Mouse (Mus musculus): ENCODE measurements at regions not wholly inside any gene's neighbourhood (a gene's known extent, or its start where the extent isn't known, plus 50 kb on each side); places are given as distances from the start of the nearest gene placed in this dataset.

DNA sequence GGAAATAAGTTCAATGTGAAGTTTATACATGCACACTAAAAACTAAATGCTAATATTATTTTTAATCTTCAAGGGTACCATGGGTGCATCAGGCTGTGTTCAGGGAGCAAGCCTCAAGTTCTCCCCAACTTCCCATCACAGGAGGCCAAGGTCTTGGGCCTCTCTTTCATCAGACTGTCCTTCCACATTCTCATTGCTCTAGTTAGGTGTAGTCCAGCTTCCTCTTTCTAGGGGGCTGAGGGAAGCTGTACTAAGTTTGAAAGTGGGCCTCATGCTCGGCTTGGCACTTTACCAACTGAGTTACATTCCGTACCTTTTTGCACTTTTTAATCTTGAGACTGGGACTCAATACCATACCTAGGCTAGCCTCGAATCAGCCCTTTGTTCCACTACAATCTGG lies 173.3 kb downstream of the Dhx15 start:
- Histone ChIP-seq H3K4me1 (ENCODE audit: control insufficient read depth, insufficient read depth, low read length) (no peaks in the 10 kb centered on the region), H3K27me3 (ENCODE audit: control insufficient read depth, insufficient read depth, low read length) (no peaks in the 10 kb centered on the region), H3K4me3 (ENCODE audit: control insufficient read depth, low read depth, low read length) (no peak overlapping the region), H3K27ac (ENCODE audit: control insufficient read depth, insufficient read depth, low read depth, low read length) (no peak overlapping the region), H3K36me3 (ENCODE audit: control insufficient read depth, insufficient read depth, low read length) (no peaks in the 10 kb centered on the region)
- TF ChIP-seq CTCF (IDR thresholded peaks at IDR 0.05; ENCODE audit: control insufficient read depth, insufficient read depth, insufficient replicate concordance, low read depth, low read length), result no peak
- TF ChIP-seq POLR2A (IDR thresholded peaks at IDR 0.05; ENCODE audit: control insufficient read depth, low read depth, low read length), result no peak

- Histone ChIP-seq H3K27me3 (ENCODE audit: control insufficient read depth, insufficient read depth, low read length) (no peaks in the 10 kb centered on the region), H3K4me3 (ENCODE audit: control insufficient read depth, low read depth, low read length) (no peak overlapping the region), H3K4me1 (ENCODE audit: control insufficient read depth, insufficient read depth, low read length) (no peaks in the 10 kb centered on the region), H3K36me3 (ENCODE audit: control insufficient read depth, insufficient read depth, low read length) (no peaks in the 10 kb centered on the region), H3K27ac (ENCODE audit: control insufficient read depth, insufficient read depth, low read depth, low read length) (no peak overlapping the region)
- no peak for TF ChIP-seq POLR2A (IDR thresholded peaks at IDR 0.05; ENCODE audit: control insufficient read depth, low read depth, low read length)
- TF ChIP-seq CTCF (IDR thresholded peaks at IDR 0.05; ENCODE audit: control insufficient read depth, insufficient read depth, insufficient replicate concordance, low read depth, low read length), result no peak
Measured at GRCm38 (mm10) chr5:52015786-52016185, 174.5 kb downstream of the Dhx15 start.

DNA sequence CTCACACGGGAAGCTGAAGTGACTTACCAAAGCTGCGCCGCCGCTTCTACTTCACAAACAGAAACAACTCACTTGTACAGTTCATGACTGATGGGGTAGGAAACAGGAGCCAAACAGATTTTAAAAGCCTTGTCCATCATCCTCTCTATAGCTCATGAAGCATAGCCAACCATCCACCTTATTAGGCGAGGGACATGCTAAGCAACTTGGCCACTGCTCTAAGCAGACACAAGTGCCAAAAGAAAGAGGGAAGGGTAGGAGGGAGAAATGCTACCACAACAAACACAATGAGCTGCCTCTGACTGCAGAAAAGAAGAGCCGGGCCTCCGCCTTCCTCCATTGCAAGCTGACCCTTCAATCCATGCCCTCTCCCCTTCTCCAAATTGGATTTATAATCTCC lies 179.9 kb downstream of the Dhx15 start:
- H3K36me3 ChIP-seq (ENCODE audit: control insufficient read depth, insufficient read depth, low read length), result no peaks in the 10 kb centered on the region
- H3K4me3 ChIP-seq (ENCODE audit: control insufficient read depth, low read depth, low read length), result no peak overlapping the region
- H3K27me3 ChIP-seq (ENCODE audit: control insufficient read depth, insufficient read depth, low read length), result no peaks in the 10 kb centered on the region
- no peaks in the 10 kb centered on the region for H3K4me1 ChIP-seq (ENCODE audit: control insufficient read depth, insufficient read depth, low read length)
- no peak overlapping the region for H3K27ac ChIP-seq (ENCODE audit: control insufficient read depth, insufficient read depth, low read depth, low read length)
- no peak for TF ChIP-seq POLR2A (IDR thresholded peaks at IDR 0.05; ENCODE audit: control insufficient read depth, low read depth, low read length)
- TF ChIP-seq CTCF (IDR thresholded peaks at IDR 0.05; ENCODE audit: control insufficient read depth, insufficient read depth, insufficient replicate concordance, low read depth, low read length), result no peak

- no peaks in the 10 kb centered on the region for H3K27me3 ChIP-seq (ENCODE audit: control insufficient read depth, insufficient read depth, low read length)
- no peak overlapping the region for H3K4me3 ChIP-seq (ENCODE audit: control insufficient read depth, low read depth, low read length)
- H3K4me1 ChIP-seq (ENCODE audit: control insufficient read depth, insufficient read depth, low read length), result no peaks in the 10 kb centered on the region
- no peak for TF ChIP-seq CTCF (IDR thresholded peaks at IDR 0.05; ENCODE audit: control insufficient read depth, insufficient read depth, insufficient replicate concordance, low read depth, low read length)
- no peak for TF ChIP-seq POLR2A (IDR thresholded peaks at IDR 0.05; ENCODE audit: control insufficient read depth, low read depth, low read length)
- H3K27ac ChIP-seq (ENCODE audit: control insufficient read depth, insufficient read depth, low read depth, low read length), result no peak overlapping the region
- no peaks in the 10 kb centered on the region for H3K36me3 ChIP-seq (ENCODE audit: control insufficient read depth, insufficient read depth, low read length)
Measured at GRCm38 (mm10) chr5:52008942-52009341, 181.4 kb downstream of the Dhx15 start.

DNA sequence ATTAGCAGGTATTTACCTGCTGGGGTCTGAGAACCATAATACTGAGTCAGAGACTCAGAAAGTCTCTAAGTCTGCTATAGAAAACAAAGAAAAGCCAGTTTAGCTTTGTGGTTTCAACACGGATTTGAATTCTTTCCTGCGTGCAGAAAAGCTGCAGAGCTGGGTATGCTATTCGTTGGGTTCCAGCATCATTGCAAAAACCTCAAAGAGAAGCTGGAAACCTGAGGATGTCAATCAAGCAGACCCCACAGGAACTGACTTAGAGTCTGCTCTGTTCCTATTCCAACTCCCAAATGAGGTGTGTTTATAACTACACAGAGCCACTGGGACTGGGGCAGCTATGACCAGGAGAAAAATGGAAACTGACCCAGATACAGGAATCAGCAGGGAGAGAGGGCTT lies 183.5 kb downstream of the Dhx15 start:
- Histone ChIP-seq H3K27me3 (ENCODE audit: control insufficient read depth, insufficient read depth, low read length) (no peaks in the 10 kb centered on the region), H3K4me3 (ENCODE audit: control insufficient read depth, low read depth, low read length) (no peak overlapping the region), H3K36me3 (ENCODE audit: control insufficient read depth, insufficient read depth, low read length) (no peaks in the 10 kb centered on the region), H3K4me1 (ENCODE audit: control insufficient read depth, insufficient read depth, low read length) (no peaks in the 10 kb centered on the region), H3K27ac (ENCODE audit: control insufficient read depth, insufficient read depth, low read depth, low read length) (no peak overlapping the region)
- TF ChIP-seq POLR2A (IDR thresholded peaks at IDR 0.05; ENCODE audit: control insufficient read depth, low read depth, low read length) (no peak), CTCF (IDR thresholded peaks at IDR 0.05; ENCODE audit: control insufficient read depth, insufficient read depth, insufficient replicate concordance, low read depth, low read length) (no peak)

DNA sequence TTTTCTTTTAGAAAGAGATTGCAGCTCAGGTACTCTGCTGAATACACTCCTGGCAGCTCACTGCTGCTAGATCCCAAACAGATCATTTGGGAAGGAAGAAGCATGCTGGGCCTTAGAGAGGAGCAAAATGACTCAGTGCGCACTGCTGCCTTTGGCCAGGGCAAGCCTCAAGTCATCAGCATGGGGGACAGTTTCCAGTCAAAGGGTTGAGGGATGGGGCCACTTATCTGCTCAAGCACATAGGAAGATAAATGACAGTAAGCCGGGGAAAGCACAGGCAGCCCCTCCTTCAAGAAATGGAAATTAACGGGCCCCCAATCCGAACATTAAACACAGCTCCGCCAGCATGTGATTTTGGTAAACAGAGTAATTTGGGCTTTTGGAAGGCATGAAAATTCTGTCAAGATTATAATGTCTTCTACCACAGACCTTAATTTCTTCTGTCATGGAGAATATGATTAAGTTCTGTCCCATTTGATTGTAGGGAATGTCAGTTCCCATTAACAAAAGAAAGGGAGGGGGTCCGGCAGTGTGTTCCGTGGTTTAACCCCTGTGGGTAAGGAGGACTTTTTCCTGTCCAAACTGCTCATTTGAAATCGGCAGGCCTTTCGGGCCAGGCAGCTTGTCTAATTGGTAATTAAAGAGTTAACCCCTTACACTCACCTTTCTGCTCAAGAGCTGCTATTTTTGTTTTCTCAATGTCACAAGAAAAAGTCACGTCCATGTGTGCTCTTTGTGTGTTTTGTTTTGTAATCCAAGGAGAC lies 199.3 kb downstream of the Dhx15 start:
- TF ChIP-seq POLR2A (IDR thresholded peaks at IDR 0.05; ENCODE audit: control insufficient read depth, low read depth, low read length) (no peak), CTCF (IDR thresholded peaks at IDR 0.05; ENCODE audit: control insufficient read depth, insufficient read depth, insufficient replicate concordance, low read depth, low read length) (no peak)
- no peak overlapping the region for H3K27ac ChIP-seq (ENCODE audit: control insufficient read depth, insufficient read depth, low read depth, low read length)
- no peak overlapping the region for H3K4me3 ChIP-seq (ENCODE audit: control insufficient read depth, low read depth, low read length)
- H3K27me3 ChIP-seq (ENCODE audit: control insufficient read depth, insufficient read depth, low read length), result no peaks in the 10 kb centered on the region
- H3K4me1 ChIP-seq (ENCODE audit: control insufficient read depth, insufficient read depth, low read length), result no peaks in the 10 kb centered on the region
- H3K36me3 ChIP-seq (ENCODE audit: control insufficient read depth, insufficient read depth, low read length), result no peaks in the 10 kb centered on the region

- Histone ChIP-seq H3K27me3 (ENCODE audit: control insufficient read depth, insufficient read depth, low read length) (no peaks in the 10 kb centered on the region), H3K4me1 (ENCODE audit: control insufficient read depth, insufficient read depth, low read length) (no peaks in the 10 kb centered on the region), H3K4me3 (ENCODE audit: control insufficient read depth, low read depth, low read length) (no peak overlapping the region), H3K27ac (ENCODE audit: control insufficient read depth, insufficient read depth, low read depth, low read length) (no peak overlapping the region), H3K36me3 (ENCODE audit: control insufficient read depth, insufficient read depth, low read length) (no peaks in the 10 kb centered on the region)
- TF ChIP-seq POLR2A (IDR thresholded peaks at IDR 0.05; ENCODE audit: control insufficient read depth, low read depth, low read length) (no peak), CTCF (IDR thresholded peaks at IDR 0.05; ENCODE audit: control insufficient read depth, insufficient read depth, insufficient replicate concordance, low read depth, low read length) (no peak)
Measured at GRCm38 (mm10) chr5:51989396-51989795, 200.9 kb downstream of the Dhx15 start.
